Mouse (Mus musculus): Measurements from ENCODE around the gene Atp6v1g2. TPM values are rescaled to one million over a fixed set of nuclear protein-coding genes. Genes with fewer than 3 reads are reported as not detected.
A peak's percentile ranks its signal among the peaks of the same experiment; 100 is the strongest.

The Atp6v1g2 gene
- polyA plus RNA-seq, 1 experiment from 2014 or later = 9.4 TPM

DNA sequence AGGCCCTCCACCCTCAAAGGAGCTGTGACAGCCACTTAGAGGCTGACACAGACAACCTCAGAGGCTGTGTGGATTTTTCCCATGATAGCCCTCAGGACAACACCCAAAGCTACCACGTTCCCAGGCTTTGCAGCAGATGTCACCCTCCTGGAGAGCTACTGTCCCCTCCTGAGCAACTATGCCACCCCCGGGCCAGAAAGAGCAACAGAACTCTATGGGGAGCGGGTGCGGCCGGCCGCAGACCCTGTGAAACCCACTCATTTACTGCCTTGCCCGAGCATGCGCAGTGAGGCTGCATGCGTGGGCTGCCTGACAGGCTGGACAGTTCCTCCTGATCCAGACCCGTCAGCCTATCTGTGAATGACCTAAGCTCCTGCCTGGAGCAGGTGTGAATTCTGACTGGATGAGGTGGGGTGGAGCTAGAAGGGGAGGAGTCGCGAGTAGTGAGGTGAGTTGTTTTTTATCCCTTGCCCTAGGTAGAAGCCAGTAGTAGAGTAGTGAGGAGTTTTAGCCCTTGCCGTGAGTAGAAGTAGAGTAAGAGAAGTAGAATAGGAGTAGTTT lies 42.9 kb downstream of the Atp6v1g2 start:
- Histone ChIP-seq H3K4me1 (replicated peaks) (no peaks in the 10 kb centered on the region), H3K9me3 (replicated peaks) (no peaks in the 10 kb centered on the region), H3K4me3 (no peak overlapping the region), H3K9ac (no peak overlapping the region), H3K4me2 (no peak overlapping the region), H3K27ac (no peak overlapping the region), H3K36me3 (no peaks in the 10 kb centered on the region), H3K27me3 (peaks cover 32% of the 10 kb centered on the region)
- 18% methylated on average over 13 of the region's 13 CpGs for WGBS
- no peak for ATAC-seq (replicated peaks; ENCODE audit: insufficient number of reproducible peaks, insufficient read depth, low FRiP score, low read depth)

DNA sequence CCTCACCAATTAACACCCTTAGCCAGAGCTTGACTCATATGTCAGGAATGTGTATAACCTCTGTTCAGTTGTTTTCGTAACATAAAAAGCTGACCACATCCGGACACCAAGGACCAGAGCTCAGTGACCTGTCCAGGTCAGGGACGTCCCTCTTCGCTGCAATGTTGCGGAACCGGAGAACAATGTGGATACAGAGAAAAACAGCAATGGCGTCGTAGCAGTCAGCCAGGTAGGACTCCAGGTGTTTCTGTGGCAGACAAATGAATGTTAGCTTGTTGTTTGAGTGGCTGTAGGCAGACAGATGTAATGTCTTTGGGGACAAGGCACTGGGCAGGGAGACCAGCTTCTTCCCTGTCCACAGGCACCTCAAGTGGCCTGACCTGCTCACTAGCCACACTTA lies 44.6 kb downstream of the Atp6v1g2 start:
- whole genome bisulfite sequencing = 81% methylated on average over 8 of the region's 8 CpGs
- Histone ChIP-seq H3K9me3 (replicated peaks) (no peaks in the 10 kb centered on the region), H3K36me3 (no peaks in the 10 kb centered on the region), H3K4me3 (no peak overlapping the region), H3K27me3 (peaks cover 32% of the 10 kb centered on the region), H3K4me1 (replicated peaks) (no peaks in the 10 kb centered on the region), H3K9ac (no peak overlapping the region), H3K4me2 (no peak overlapping the region), H3K27ac (no peak overlapping the region)
- ATAC-seq (replicated peaks; ENCODE audit: insufficient number of reproducible peaks, insufficient read depth, low FRiP score, low read depth) = no peak

DNA sequence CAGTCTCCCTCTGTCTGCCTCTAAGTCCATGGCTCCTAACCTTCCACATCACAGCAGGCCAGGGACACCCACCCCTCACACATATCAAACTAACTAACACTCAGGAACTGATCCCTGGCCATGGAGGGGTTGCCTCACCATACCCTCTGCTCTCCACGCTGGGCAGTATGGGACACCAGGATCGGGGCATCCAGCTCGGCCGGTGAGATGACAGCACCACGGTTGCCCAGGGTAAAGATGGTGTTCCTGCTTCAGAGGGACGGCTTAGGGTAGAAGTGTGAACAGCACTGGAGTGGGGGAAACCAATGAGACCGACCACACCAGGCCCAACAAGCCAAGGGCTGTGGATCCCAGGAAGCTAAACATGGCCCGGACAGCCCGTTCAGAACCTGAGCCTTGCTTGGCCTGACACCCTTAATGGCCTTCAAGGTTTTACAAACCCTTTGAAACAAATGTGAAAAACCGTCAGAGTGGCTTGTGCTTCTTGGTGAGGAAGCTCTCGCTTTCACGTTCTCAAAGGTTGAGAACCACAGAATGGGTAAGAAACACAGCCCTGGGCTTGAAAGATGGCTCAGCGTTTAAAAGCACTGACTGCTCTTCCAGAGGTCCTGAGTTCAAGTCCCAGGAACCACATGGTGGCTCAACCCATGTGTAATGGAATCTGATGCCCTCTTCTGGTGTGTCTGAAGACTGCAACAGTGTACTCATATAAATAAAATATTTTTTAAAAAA lies 45.7 kb downstream of the Atp6v1g2 start:
- H3K4me2 ChIP-seq = no peak overlapping the region
- H3K4me3 ChIP-seq = no peak overlapping the region
- no peaks in the 10 kb centered on the region for H3K36me3 ChIP-seq
- no peaks in the 10 kb centered on the region for H3K9me3 ChIP-seq (replicated peaks)
- H3K27ac ChIP-seq = no peak overlapping the region
- H3K4me1 ChIP-seq (replicated peaks) = no peaks in the 10 kb centered on the region
- no peak overlapping the region for H3K9ac ChIP-seq
- H3K27me3 ChIP-seq = peaks cover 32% of the 10 kb centered on the region
- WGBS = 79% methylated on average over 13 of the region's 13 CpGs
- ATAC-seq (replicated peaks; ENCODE audit: insufficient number of reproducible peaks, insufficient read depth, low FRiP score, low read depth) = no peak

DNA sequence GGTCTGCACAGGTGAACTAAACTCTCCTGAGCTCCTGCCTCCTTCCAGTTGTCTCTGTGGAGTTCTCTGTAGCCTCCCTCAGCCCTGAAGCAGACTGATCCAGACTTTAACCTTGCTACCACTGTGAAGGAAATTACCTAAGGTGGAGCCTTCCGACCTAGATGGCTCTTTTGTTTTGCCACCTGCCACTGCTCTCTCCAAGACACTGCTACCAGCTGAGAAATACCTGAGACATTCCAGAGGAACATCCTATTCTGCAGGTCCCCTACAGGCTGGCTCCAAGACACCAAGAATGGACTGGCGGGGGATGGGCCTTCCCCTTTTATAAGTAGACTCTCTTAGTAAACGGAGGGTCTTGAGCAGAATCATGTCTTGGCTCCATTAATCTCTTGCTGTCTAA lies 46.8 kb downstream of the Atp6v1g2 start:
- no peaks in the 10 kb centered on the region for H3K9me3 ChIP-seq (replicated peaks)
- 69% methylated on average over 3 of the region's 3 CpGs for WGBS
- peaks cover 28% of the 10 kb centered on the region for H3K27me3 ChIP-seq
- H3K4me1 ChIP-seq (replicated peaks) = no peaks in the 10 kb centered on the region
- no peak overlapping the region for H3K4me3 ChIP-seq
- H3K27ac ChIP-seq = no peak overlapping the region
- no peak for ATAC-seq (replicated peaks; ENCODE audit: insufficient number of reproducible peaks, insufficient read depth, low FRiP score, low read depth)
- no peak overlapping the region for H3K4me2 ChIP-seq
- H3K36me3 ChIP-seq = no peaks in the 10 kb centered on the region
- H3K9ac ChIP-seq = no peak overlapping the region

DNA sequence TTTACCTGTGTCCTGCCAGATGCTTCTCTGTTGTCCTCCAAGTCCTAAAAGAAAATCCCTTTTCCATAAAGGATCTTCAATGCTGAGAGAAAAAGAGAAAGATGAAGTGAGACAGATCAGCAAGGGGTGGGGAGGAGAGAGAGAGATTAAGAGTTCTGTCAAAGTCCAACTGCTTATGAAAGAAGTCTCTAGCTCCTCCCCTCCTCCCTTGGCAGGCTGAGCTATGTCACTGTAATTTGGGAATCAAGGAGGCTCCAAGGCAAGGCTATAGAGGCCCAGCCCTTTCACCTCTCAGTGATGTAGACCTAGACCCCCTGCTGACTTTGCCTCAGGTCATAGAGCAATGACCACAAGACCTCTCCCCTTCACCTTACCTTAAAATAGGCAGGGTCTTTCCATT lies 52.0 kb downstream of the Atp6v1g2 start:
- Histone ChIP-seq H3K27ac (no peak overlapping the region), H3K9me3 (replicated peaks) (no peaks in the 10 kb centered on the region), H3K4me3 (no peak overlapping the region), H3K4me1 (replicated peaks) (no peaks in the 10 kb centered on the region), H3K9ac (no peak overlapping the region), H3K36me3 (no peaks in the 10 kb centered on the region), H3K27me3 (peaks cover 12% of the 10 kb centered on the region; the same call in 1 of the 2 replicates), H3K4me2 (no peak overlapping the region)
- no peak for ATAC-seq (replicated peaks; ENCODE audit: insufficient number of reproducible peaks, insufficient read depth, low FRiP score, low read depth)

Small RNA genes within 50 kb of the gene (microRNA-seq; reads per million reads assigned to microRNA genes)
- gene Mir6973a (not detected), gene Mir6974 (not detected), gene Mir6975 (2.3 reads per million, percentile 3 among the genes with 10 or more reads in this experiment), gene Mir8094 (not detected)

Other genes starting within 250 kb of the Atp6v1g2 start
- gene Vars, start 232.7 kb upstream of the Atp6v1g2 start, polyA plus RNA-seq (2015; fragmentation: Nextera tagmentation; extraction: Ambion mirVana) = 43.0 and 89.7 TPM in 2 replicates
- 0.24 and 0.31 TPM in 2 replicates for gene Vwa7, start 217.1 kb upstream of the Atp6v1g2 start, polyA plus RNA-seq (2015; fragmentation: Nextera tagmentation; extraction: Ambion mirVana)
- 1.4 and 2.8 TPM in 2 replicates for gene Sapcd1, start 205.6 kb upstream of the Atp6v1g2 start, polyA plus RNA-seq (2015; fragmentation: Nextera tagmentation; extraction: Ambion mirVana)
- gene Msh5, start 186.9 kb upstream of the Atp6v1g2 start, polyA plus RNA-seq (2015; fragmentation: Nextera tagmentation; extraction: Ambion mirVana) = 2.7 and 3.8 TPM in 2 replicates
- gene Clic1, start 183.7 kb upstream of the Atp6v1g2 start, polyA plus RNA-seq (2015; fragmentation: Nextera tagmentation; extraction: Ambion mirVana) = 307 and 332 TPM in 2 replicates
- 168 and 202 TPM in 2 replicates for gene Ddah2, start 174.6 kb upstream of the Atp6v1g2 start, polyA plus RNA-seq (2015; fragmentation: Nextera tagmentation; extraction: Ambion mirVana)
- 0.14 TPM in 1 of 2 replicates, not detected in the other for gene Ly6g6c, start 168.3 kb upstream of the Atp6v1g2 start, polyA plus RNA-seq (2015; fragmentation: Nextera tagmentation; extraction: Ambion mirVana)
- 0.77 and 0.81 TPM in 2 replicates for gene Mpig6b, start 167.5 kb upstream of the Atp6v1g2 start, polyA plus RNA-seq (2015; fragmentation: Nextera tagmentation; extraction: Ambion mirVana)
- gene Ly6g6e, start 156.8 kb upstream of the Atp6v1g2 start, polyA plus RNA-seq (2015; fragmentation: Nextera tagmentation; extraction: Ambion mirVana) = 0.29 and 0.31 TPM in 2 replicates
- 2.2 and 2.4 TPM in 2 replicates for gene Ly6g6d, start 155.6 kb upstream of the Atp6v1g2 start, polyA plus RNA-seq (2015; fragmentation: Nextera tagmentation; extraction: Ambion mirVana)
- 0.16 and 0.29 TPM in 2 replicates for gene Ly6g6f, start 148.1 kb upstream of the Atp6v1g2 start, polyA plus RNA-seq (2015; fragmentation: Nextera tagmentation; extraction: Ambion mirVana)
- gene Abhd16a, start 144.4 kb upstream of the Atp6v1g2 start, polyA plus RNA-seq (2015; fragmentation: Nextera tagmentation; extraction: Ambion mirVana) = 64.7 and 80.1 TPM in 2 replicates
- 0.41 TPM in 1 of 2 replicates, not detected in the other for gene Ly6g5c, start 125.4 kb upstream of the Atp6v1g2 start, polyA plus RNA-seq (2015; fragmentation: Nextera tagmentation; extraction: Ambion mirVana)
- 0.31 and 0.66 TPM in 2 replicates for gene Ly6g5b, start 118.2 kb upstream of the Atp6v1g2 start, polyA plus RNA-seq (2015; fragmentation: Nextera tagmentation; extraction: Ambion mirVana)
- gene Gpank1, start 112.2 kb upstream of the Atp6v1g2 start, polyA plus RNA-seq (2015; fragmentation: Nextera tagmentation; extraction: Ambion mirVana) = 10.0 and 13.8 TPM in 2 replicates
- gene Csnk2b, start 111.6 kb upstream of the Atp6v1g2 start, polyA plus RNA-seq (2015; fragmentation: Nextera tagmentation; extraction: Ambion mirVana) = 200 and 211 TPM in 2 replicates
- gene D17H6S53E, start 107.3 kb upstream of the Atp6v1g2 start, polyA plus RNA-seq (2015; fragmentation: Nextera tagmentation; extraction: Ambion mirVana) = 10.1 and 11.2 TPM in 2 replicates
- gene Apom, start 101.6 kb upstream of the Atp6v1g2 start, polyA plus RNA-seq (2015; fragmentation: Nextera tagmentation; extraction: Ambion mirVana) = 0.57 and 4.7 TPM in 2 replicates
- gene Bag6, start 98.5 kb upstream of the Atp6v1g2 start, polyA plus RNA-seq (2015; fragmentation: Nextera tagmentation; extraction: Ambion mirVana) = 40.8 and 44.0 TPM in 2 replicates
- 95.1 and 142 TPM in 2 replicates for gene Prrc2a, start 68.8 kb upstream of the Atp6v1g2 start, polyA plus RNA-seq (2015; fragmentation: Nextera tagmentation; extraction: Ambion mirVana)
- 7.5 and 9.6 TPM in 2 replicates for gene Aif1, start 57.6 kb upstream of the Atp6v1g2 start, polyA plus RNA-seq (2015; fragmentation: Nextera tagmentation; extraction: Ambion mirVana)
- 8.1 and 12.2 TPM in 2 replicates for gene Lst1, start 45.2 kb upstream of the Atp6v1g2 start, polyA plus RNA-seq (2015; fragmentation: Nextera tagmentation; extraction: Ambion mirVana)
- gene Ltb, start 39.2 kb upstream of the Atp6v1g2 start, polyA plus RNA-seq (2015; fragmentation: Nextera tagmentation; extraction: Ambion mirVana) = 1.5 and 4.8 TPM in 2 replicates
- gene Tnf, start 31.7 kb upstream of the Atp6v1g2 start, polyA plus RNA-seq (2015; fragmentation: Nextera tagmentation; extraction: Ambion mirVana) = 0.43 TPM in 1 of 2 replicates, not detected in the other
- gene Lta, start 28.3 kb upstream of the Atp6v1g2 start, polyA plus RNA-seq (2015; fragmentation: Nextera tagmentation; extraction: Ambion mirVana) = 0.09 and 0.62 TPM in 2 replicates
- gene Gm16181, start 12.8 kb upstream of the Atp6v1g2 start, polyA plus RNA-seq (2015; fragmentation: Nextera tagmentation; extraction: Ambion mirVana) = 0.35 and 0.48 TPM in 2 replicates
- 7.8 and 9.1 TPM in 2 replicates for gene Nfkbil1, start 2.1 kb downstream of the Atp6v1g2 start, polyA plus RNA-seq (2015; fragmentation: Nextera tagmentation; extraction: Ambion mirVana)
- gene Ddx39b, start 8.1 kb downstream of the Atp6v1g2 start, polyA plus RNA-seq (2015; fragmentation: Nextera tagmentation; extraction: Ambion mirVana) = 213 and 268 TPM in 2 replicates
- gene H2-D1, start 29.1 kb downstream of the Atp6v1g2 start, polyA plus RNA-seq (2015; fragmentation: Nextera tagmentation; extraction: Ambion mirVana) = 56.6 and 101 TPM in 2 replicates
- 0.06 and 0.09 TPM in 2 replicates for gene H2-Q1, start 86.7 kb downstream of the Atp6v1g2 start, polyA plus RNA-seq (2015; fragmentation: Nextera tagmentation; extraction: Ambion mirVana)
- gene H2-Q2, start 108.6 kb downstream of the Atp6v1g2 start, polyA plus RNA-seq (2015; fragmentation: Nextera tagmentation; extraction: Ambion mirVana) = 1.3 and 1.6 TPM in 2 replicates
- gene H2-Q4, start 146.0 kb downstream of the Atp6v1g2 start, polyA plus RNA-seq (2015; fragmentation: Nextera tagmentation; extraction: Ambion mirVana) = 2.1 and 5.5 TPM in 2 replicates
- gene H2-Q6, start 191.2 kb downstream of the Atp6v1g2 start, polyA plus RNA-seq (2015; fragmentation: Nextera tagmentation; extraction: Ambion mirVana) = 0.43 and 1.8 TPM in 2 replicates
- gene H2-Q7, start 205.5 kb downstream of the Atp6v1g2 start, polyA plus RNA-seq (2015; fragmentation: Nextera tagmentation; extraction: Ambion mirVana) = 0.98 and 4.0 TPM in 2 replicates
- gene H2-Q10, start 236.4 kb downstream of the Atp6v1g2 start, polyA plus RNA-seq (2015; fragmentation: Nextera tagmentation; extraction: Ambion mirVana) = 0.58 and 2.5 TPM in 2 replicates